Mouse (Mus musculus): ENCODE results near the gene Creb3. TPM values are rescaled to one million over a fixed set of nuclear protein-coding genes. Genes with fewer than 3 reads are reported as not detected.

The Creb3 gene
- polyA plus RNA-seq, 1 experiment from 2014 or later = 78.7 TPM

DNA sequence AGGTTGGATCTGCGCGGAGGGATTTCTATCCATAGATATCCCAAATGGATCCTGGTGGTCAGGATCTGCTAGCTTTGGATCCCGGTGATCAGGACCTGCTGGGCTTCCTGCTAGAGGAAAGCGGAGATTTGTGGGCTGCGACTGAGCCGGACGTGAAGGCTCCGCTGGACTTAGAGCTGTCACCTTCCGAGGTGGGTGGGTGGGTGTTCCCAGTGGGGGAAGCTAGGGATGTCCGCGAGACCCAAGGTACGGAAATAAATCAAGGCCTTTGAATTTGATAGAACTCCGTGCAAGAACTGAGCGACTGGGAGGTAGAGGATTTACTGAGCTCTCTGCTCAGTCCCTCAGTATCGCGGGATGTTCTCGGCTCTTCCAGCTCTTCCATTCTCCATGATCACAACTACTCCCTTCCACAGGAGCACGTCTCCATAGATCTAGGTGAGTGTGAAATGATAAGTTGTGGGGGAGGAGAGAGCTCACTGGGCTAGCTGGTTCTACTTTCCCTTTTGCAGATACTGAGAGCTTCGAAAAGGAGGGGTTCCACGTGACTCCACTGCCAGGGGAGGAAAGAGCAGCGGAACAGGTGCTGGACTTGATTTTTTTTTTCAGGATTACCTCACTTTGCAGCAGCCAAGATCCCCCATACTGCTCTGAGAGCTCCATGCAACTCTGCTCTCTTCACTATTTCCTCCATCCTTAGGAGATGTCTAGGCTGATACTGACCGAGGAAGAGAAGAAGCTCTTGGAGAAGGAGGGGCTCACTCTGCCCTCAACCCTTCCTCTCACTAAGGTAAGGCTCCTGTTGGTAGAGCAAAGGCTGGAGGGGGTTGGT is 853 bp downstream of the Creb3 start:
- 3% methylated on average over 22 of the region's 22 CpGs for WGBS
- Histone ChIP-seq H3K4me2 (ENCODE audit: low read depth, low read length) (peak overlapping the region; percentile 90), H3K9ac (ENCODE audit: low read depth, low read length) (peak overlapping the region; percentile 95), H3K9me3 (ENCODE audit: control insufficient read depth, low read length) (no peaks in the 10 kb centered on the region), H3K27ac (ENCODE audit: low read length) (peak overlapping the region; percentile 100), H3K4me3 (ENCODE audit: low read length) (peak overlapping the region; percentile 71), H3K4me1 (ENCODE audit: control insufficient read depth, insufficient read depth, low read length) (peaks cover 40% of the 10 kb centered on the region), H3K27me3 (replicated peaks; ENCODE audit: control insufficient read depth, insufficient read depth, low read length) (no peaks in the 10 kb centered on the region), H3K36me3 (ENCODE audit: control insufficient read depth, insufficient read depth, low read length) (peaks cover 14% of the 10 kb centered on the region)
- ATAC-seq = peak; percentile 28

DNA sequence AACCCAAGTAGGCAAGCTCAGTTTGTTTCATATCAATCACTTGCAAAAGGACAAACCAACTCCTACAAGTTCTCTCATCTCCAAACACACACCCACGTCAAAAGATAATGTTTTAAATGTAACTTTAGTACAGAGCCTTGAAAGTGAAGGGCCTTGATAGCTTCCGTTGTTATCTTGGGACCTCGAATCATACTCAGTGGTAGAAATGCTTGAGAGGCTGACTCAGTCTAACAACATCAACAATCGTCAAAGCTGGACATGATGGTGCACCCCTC is 1.4 kb downstream of the Creb3 start:
- H3K36me3 ChIP-seq (ENCODE audit: control insufficient read depth, insufficient read depth, low read length) = peaks cover 20% of the 10 kb centered on the region
- peak overlapping the region; percentile 95 for H3K9ac ChIP-seq (ENCODE audit: low read depth, low read length)
- no peak for ATAC-seq
- H3K9me3 ChIP-seq (ENCODE audit: control insufficient read depth, low read length) = no peaks in the 10 kb centered on the region
- H3K27me3 ChIP-seq (replicated peaks; ENCODE audit: control insufficient read depth, insufficient read depth, low read length) = no peaks in the 10 kb centered on the region
- H3K4me1 ChIP-seq (ENCODE audit: control insufficient read depth, insufficient read depth, low read length) = peaks cover 35% of the 10 kb centered on the region
- 74% methylated on average over 4 of the region's 4 CpGs for WGBS
- peak overlapping the region; percentile 100; the same call in 1 of the 2 replicates for H3K27ac ChIP-seq (ENCODE audit: low read length)
- H3K4me3 ChIP-seq (ENCODE audit: low read length) = peak overlapping the region; percentile 71
- peak overlapping the region; percentile 90 for H3K4me2 ChIP-seq (ENCODE audit: low read depth, low read length)

DNA sequence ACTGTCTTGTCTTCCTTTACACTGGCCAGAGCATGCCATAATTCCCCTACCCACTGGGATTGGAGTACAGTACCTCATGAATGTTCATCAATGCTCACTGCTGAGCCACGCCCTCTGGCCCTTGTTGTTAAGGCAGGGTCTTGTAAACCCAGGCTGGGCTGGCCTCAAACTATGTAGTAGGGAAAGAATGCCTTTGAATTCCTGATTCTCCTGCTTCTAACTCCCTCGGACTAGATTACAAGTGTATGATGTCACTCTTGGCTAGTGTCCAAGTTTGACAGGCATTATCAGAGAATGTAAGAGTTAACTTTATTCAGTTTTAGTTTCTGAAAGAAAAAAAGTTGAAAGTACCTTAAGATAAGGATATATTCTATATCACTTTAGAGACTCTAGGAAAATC is 2.1 kb downstream of the Creb3 start:
- Histone ChIP-seq H3K4me3 (ENCODE audit: low read length) (no peak overlapping the region), H3K36me3 (ENCODE audit: control insufficient read depth, insufficient read depth, low read length) (peaks cover 23% of the 10 kb centered on the region), H3K27ac (ENCODE audit: low read length) (no peak overlapping the region), H3K9ac (ENCODE audit: low read depth, low read length) (no peak overlapping the region; the same call in 1 of the 2 replicates), H3K27me3 (replicated peaks; ENCODE audit: control insufficient read depth, insufficient read depth, low read length) (no peaks in the 10 kb centered on the region), H3K4me1 (ENCODE audit: control insufficient read depth, insufficient read depth, low read length) (peaks cover 29% of the 10 kb centered on the region), H3K9me3 (ENCODE audit: control insufficient read depth, low read length) (no peaks in the 10 kb centered on the region), H3K4me2 (ENCODE audit: low read depth, low read length) (no peak overlapping the region; the same call in 1 of the 2 replicates)
- no peak for ATAC-seq
- 36% methylated on average over 2 of the region's 2 CpGs for WGBS

DNA sequence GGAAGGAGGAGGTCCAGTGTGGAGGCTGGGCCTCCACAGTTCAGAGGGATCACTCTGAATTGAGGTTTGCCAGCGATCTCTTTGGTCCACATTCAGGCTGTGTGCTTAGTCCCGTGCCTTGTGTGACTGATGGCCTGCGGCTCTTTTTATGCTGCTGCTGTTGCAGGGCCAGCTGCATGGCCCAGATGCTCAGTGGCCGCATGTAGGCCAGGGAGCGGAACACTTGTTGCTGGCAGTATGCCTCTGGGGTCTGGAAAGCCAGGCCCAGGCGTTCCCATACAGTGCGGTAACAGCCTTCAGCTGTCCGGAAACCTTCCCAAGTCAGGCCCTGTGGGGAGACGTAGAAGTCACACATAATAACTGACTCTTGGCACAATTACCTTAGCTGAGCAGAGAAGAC is 5.0 kb downstream of the Creb3 start:
- no peak for ATAC-seq
- Histone ChIP-seq H3K9me3 (ENCODE audit: control insufficient read depth, low read length) (no peaks in the 10 kb centered on the region), H3K27ac (ENCODE audit: low read length) (no peak overlapping the region), H3K4me3 (ENCODE audit: low read length) (no peak overlapping the region), H3K36me3 (ENCODE audit: control insufficient read depth, insufficient read depth, low read length) (peaks cover 23% of the 10 kb centered on the region), H3K27me3 (replicated peaks; ENCODE audit: control insufficient read depth, insufficient read depth, low read length) (no peaks in the 10 kb centered on the region), H3K4me1 (ENCODE audit: control insufficient read depth, insufficient read depth, low read length) (peaks cover 11% of the 10 kb centered on the region), H3K9ac (ENCODE audit: low read depth, low read length) (no peak overlapping the region), H3K4me2 (ENCODE audit: low read depth, low read length) (no peak overlapping the region)
- 95% methylated on average over 9 of the region's 9 CpGs for WGBS

DNA sequence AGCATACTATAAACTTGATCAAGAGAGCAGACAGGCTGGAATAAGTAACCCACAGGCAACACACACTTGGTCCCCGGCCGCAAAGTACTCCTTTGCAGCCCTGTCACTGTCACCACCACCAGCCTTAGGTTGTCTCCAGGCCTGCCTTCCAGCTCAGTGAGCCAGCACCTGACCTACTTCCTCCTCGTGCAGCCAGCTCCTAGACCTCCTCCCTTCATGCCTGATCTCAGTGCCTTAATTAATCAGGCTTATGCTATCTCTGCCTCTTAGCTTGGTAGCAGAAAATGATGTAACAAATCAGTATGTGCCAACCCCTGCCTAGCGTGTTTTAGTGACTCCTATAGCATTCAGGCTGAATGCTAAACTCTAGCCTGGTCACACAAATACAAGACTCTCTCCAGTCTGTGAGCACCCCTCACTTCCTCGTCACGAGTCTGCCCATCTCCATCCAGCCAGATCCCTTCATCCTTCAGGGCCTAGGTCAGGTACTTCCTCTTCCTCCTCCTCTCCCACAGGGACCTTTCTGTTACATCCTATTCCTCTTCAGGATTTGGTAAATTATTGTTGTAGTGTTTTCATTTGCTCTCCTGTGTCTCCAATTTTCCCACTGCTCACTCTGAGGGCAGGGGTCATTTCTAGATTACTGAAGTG is 9.4 kb downstream of the Creb3 start:
- Histone ChIP-seq H3K4me1 (ENCODE audit: control insufficient read depth, insufficient read depth, low read length) (peaks cover 9% of the 10 kb centered on the region), H3K27me3 (replicated peaks; ENCODE audit: control insufficient read depth, insufficient read depth, low read length) (no peaks in the 10 kb centered on the region), H3K9me3 (ENCODE audit: control insufficient read depth, low read length) (no peaks in the 10 kb centered on the region), H3K9ac (ENCODE audit: low read depth, low read length) (no peak overlapping the region), H3K4me3 (ENCODE audit: low read length) (no peak overlapping the region), H3K36me3 (ENCODE audit: control insufficient read depth, insufficient read depth, low read length) (peaks cover 11% of the 10 kb centered on the region), H3K27ac (ENCODE audit: low read length) (no peak overlapping the region), H3K4me2 (ENCODE audit: low read depth, low read length) (no peak overlapping the region)
- ATAC-seq = no peak
- WGBS = 78% methylated on average over 6 of the region's 6 CpGs

DNA sequence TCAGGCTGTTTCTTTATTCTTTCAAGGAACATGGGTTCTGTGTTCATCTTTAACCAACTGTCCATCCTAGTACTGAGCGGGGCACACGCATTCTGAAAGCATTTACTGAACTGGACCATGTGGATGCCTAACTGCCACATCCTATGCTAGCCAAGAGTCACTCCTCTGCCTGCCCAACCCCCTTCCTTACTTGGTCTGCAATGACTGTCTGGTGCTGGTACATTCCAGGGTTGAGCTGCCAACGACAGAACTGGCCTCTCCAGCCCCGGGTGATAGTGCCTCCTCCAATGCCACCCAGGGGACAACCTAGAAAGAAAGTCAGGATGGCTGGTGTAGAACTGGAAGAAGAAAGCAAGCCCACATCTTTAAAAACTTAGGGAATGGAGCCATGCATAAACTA is 11.4 kb downstream of the Creb3 start:
- 91% methylated on average over 4 of the region's 4 CpGs for WGBS
- Histone ChIP-seq H3K4me3 (ENCODE audit: low read length) (no peak overlapping the region), H3K4me1 (ENCODE audit: control insufficient read depth, insufficient read depth, low read length) (peaks cover 21% of the 10 kb centered on the region), H3K4me2 (ENCODE audit: low read depth, low read length) (no peak overlapping the region), H3K9me3 (ENCODE audit: control insufficient read depth, low read length) (no peaks in the 10 kb centered on the region), H3K36me3 (ENCODE audit: control insufficient read depth, insufficient read depth, low read length) (peaks cover 3% of the 10 kb centered on the region), H3K9ac (ENCODE audit: low read depth, low read length) (no peak overlapping the region), H3K27me3 (replicated peaks; ENCODE audit: control insufficient read depth, insufficient read depth, low read length) (no peaks in the 10 kb centered on the region), H3K27ac (ENCODE audit: low read length) (no peak overlapping the region)
- ATAC-seq = no peak

DNA sequence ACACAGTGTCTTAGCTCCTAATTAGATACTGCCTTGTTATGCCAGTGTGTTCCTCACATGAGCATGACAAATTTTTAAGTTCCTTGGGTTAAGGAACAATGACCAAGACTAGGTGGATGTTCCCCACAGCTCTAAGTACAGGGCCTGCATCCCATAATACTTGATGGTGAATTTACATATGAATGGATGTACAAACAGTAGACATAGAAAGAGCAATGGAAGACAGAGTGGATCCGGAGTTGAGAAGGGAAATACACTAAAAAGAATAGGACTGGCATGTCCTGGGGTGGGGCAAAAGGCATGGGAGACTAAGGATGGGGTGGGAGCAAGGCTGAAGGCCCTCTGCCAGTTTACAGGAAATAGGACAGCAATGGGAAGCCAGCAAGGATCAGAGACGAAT is 13.2 kb downstream of the Creb3 start:
- Histone ChIP-seq H3K4me1 (ENCODE audit: control insufficient read depth, insufficient read depth, low read length) (peaks cover 28% of the 10 kb centered on the region), H3K27ac (ENCODE audit: low read length) (no peak overlapping the region), H3K4me2 (ENCODE audit: low read depth, low read length) (no peak overlapping the region), H3K9me3 (ENCODE audit: control insufficient read depth, low read length) (no peaks in the 10 kb centered on the region), H3K9ac (ENCODE audit: low read depth, low read length) (no peak overlapping the region), H3K4me3 (ENCODE audit: low read length) (no peak overlapping the region), H3K36me3 (ENCODE audit: control insufficient read depth, insufficient read depth, low read length) (no peaks in the 10 kb centered on the region), H3K27me3 (replicated peaks; ENCODE audit: control insufficient read depth, insufficient read depth, low read length) (no peaks in the 10 kb centered on the region)
- 72% methylated on average over 2 of the region's 2 CpGs for WGBS
- no peak for ATAC-seq

DNA sequence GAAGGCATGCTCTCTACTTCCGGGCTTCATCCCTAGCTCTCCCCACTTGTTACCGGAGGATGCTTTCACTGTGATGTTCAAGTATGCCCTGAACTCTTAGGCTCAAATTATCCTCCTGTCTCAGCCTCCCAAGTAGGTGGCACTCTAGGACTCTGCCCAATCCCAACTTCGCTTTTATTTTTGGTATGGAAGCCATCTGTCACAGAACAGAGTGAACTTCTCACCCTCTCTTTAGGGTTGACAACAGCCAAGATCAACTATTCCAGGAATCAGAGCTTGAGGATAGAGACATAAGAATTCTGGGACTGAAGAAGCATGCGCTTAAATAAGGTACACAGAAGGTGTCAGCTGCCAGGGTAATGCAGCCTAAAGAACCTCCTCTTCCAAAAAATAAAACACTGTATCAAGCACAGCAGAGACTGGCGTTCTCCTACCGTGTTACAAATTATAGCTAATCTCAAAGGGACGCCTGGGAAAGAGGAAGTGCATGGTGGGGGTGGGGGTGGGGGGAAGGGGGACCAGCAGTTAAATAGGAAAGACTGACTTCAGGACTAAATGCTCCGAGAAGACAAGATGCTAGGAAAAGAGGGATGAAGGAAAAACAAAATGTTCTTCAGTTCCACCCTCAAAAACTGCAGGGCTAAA is 15.2 kb downstream of the Creb3 start:
- Histone ChIP-seq H3K36me3 (ENCODE audit: control insufficient read depth, insufficient read depth, low read length) (0 out of 2 replicates have a peak, but pooled peaks cover 7% of the 10 kb centered on the region), H3K4me2 (ENCODE audit: low read depth, low read length) (peak overlapping the region; percentile 55), H3K4me1 (ENCODE audit: control insufficient read depth, insufficient read depth, low read length) (peaks cover 28% of the 10 kb centered on the region), H3K9ac (ENCODE audit: low read depth, low read length) (peak overlapping the region; percentile 81), H3K27ac (ENCODE audit: low read length) (no peak overlapping the region), H3K4me3 (ENCODE audit: low read length) (peak overlapping the region; percentile 65), H3K27me3 (replicated peaks; ENCODE audit: control insufficient read depth, insufficient read depth, low read length) (no peaks in the 10 kb centered on the region), H3K9me3 (ENCODE audit: control insufficient read depth, low read length) (no peaks in the 10 kb centered on the region)
- ATAC-seq = no peak
- WGBS = 40% methylated on average over 8 of the region's 8 CpGs

DNA sequence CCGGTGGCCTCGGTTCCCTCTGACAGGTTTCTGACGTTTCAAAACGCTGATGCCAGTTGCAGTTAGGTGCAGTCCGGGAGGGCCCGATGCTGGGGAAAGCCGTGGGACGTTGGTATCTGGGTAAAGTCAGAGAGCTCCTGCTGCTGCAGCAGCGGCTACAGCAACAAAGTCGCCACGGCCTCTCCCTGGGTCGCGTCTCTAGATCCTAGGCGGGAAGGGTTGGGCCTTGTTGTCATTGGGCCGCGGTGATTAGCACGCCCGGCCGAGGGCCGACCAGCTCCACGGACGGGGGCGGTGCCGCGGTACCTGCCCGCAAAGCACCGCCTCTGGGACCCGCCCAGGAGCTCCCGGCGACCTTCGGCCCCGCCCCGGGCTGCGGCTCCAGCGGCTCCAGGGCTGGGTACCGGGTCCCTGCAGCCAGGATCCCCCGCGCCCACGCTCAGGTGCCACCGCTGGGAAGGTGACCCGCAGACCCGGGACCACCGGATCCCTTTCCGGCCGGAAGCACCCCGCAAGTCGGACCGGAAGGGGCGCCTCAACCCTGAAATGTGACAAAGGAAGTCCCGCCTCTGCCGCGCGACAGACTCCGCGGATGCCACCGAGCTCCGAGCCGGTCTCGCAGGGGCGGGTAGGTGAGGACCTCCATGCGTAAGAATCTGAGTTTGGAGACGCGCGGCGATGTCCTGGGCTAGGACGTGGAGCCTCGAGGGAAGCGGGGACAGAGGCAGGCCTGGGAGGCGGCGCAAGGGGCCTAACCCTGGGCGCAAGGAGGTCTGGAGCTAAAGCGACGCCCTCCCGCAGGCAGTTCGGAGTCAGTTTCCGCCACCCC is 16.5 kb downstream of the Creb3 start, which contains the start of the genes Rgp1 and Gba2:
Rgp1 (plus strand) TSS at position 340 of the 829 bp plus-strand sequence.
Gba2 (minus strand) TSS at position 498 of the 829 bp plus-strand sequence.
- Histone ChIP-seq H3K4me2 (ENCODE audit: low read depth, low read length) (peak within 1 kb of the TSS; percentile 55), H3K27me3 (replicated peaks; ENCODE audit: control insufficient read depth, insufficient read depth, low read length) (no peaks in the 10 kb centered on the region), H3K36me3 (ENCODE audit: control insufficient read depth, insufficient read depth, low read length) (peaks cover 12% of the 10 kb centered on the region; the same call in 1 of the 2 replicates), H3K27ac (ENCODE audit: low read length) (peak within 1 kb of the TSS; percentile 91), H3K9ac (ENCODE audit: low read depth, low read length) (peak within 1 kb of the TSS; percentile 81), H3K9me3 (ENCODE audit: control insufficient read depth, low read length) (no peaks in the 10 kb centered on the region), H3K4me3 (ENCODE audit: low read length) (peak within 1 kb of the TSS; percentile 65), H3K4me1 (ENCODE audit: control insufficient read depth, insufficient read depth, low read length) (peaks cover 28% of the 10 kb centered on the region)
- ATAC-seq = peak; percentile 99
- under 1% methylated on average over 76 of the region's 76 CpGs for WGBS

Data from intestine, embryonic 16.5 days (tissue).